Mouse (Mus musculus) Muller cell, postnatal 12 days (primary cell): ENCODE results near the gene Taf8.

ENCODE experiments used
- DNase-seq: peaks from one replicate; pipeline ENCODE4 v3.0.0-alpha.2; 2015; ENCODE audit errors: inconsistent ontology term

Gene Taf8

DNA sequence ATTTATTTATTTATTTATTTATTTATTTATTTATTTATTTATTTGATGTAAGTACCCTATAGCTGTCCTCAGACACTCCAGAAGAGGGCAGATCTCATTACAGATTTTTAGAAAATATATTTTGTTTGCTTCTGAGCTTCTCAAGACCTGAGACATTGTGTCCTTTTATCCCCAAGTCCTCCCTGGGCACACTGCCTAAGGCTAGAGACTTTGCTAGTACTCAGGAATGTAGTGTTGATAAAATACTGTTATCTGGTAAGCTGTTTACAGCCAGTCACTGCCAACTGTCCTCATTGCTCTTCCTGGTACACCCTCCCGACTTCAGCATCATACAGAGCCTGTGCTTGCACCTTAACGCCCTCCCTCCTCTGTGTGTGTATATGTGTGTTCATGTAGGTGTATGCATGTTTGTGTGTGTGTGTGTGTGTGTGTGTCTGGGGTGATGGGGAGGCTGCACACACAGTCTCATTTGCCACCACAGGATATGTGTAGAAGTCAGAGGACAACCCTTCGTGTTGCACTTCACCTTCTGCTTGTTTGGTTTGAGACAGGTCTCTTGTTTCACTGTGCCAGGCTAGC is 42.7 kb downstream of the Taf8 start:
- DNase-seq, result no peak

DNA sequence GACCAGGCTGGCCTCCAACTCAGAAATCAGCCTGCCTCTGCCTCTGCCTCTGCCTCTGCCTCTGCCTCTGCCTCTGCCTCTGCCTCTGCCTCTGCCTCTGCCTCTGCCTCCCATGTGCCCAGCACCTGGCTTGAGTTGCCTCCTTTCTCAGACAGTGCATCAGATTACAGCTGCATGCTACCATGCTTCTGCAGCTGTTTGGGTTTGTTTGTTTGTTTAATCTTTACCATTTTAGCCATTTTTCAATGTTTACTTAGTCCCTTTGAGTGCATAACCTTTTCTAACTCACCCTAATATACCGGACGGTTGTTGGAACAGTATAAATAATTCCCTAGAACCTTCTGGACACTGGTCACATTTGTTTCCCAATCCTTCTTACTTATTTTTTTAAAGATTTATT is 43.2 kb downstream of the Taf8 start:
- DNase-seq, result no peak

- no peak for DNase-seq
Measured at GRCm38 (mm10) chr17:47458310-47458709, 43.8 kb downstream of the Taf8 start.

DNA sequence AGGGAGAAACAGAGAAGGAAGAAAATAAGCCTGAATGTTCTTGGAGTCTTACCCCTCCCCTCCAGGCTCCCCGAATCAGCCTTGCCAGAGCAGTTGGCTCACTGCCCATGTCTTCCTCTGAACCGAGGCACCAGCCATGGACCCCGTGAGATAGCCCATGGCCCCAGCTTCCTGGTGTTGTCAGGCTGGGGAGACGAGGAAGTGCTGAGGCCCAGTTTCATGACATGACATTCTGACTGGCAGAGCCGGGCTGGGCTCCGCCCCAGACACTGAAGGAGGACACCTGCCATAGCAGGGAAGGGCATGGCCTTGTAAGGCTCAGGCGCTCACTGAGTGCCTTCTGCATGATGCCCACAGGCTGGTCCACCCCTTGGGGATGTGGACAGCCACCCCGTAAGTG is 47.4 kb downstream of the Taf8 start:
- no peak for DNase-seq

- DNase-seq, result no peak
Measured at GRCm38 (mm10) chr17:47452886-47453285, 49.2 kb downstream of the Taf8 start.

GRCm38 (mm10) chr17:47450880-47451565 is 51.1 kb downstream of the Taf8 start:
- no peak for DNase-seq

- no peak for DNase-seq
Measured at GRCm38 (mm10) chr17:47450239-47450638, 51.9 kb downstream of the Taf8 start.

DNA sequence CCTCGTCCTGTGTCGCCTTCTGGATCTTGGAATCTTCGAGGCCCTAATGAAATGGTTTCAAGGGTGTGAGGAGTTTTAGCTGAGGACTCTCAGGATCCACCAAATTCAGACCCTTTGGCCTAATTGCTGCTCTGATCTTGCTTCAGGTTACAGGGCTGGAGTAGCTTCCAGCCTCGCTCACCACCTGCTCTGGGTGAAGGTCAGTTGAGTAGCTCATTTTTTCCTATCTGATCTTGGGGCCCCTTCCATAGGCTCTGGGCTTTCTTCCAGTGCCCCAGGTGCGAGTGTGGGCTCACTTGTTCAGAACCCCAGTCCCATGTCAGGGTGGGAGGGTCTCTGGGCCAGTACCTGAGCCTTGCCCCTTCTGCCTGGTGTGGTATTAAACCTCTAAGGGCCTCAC is 52.7 kb downstream of the Taf8 start:
- no peak for DNase-seq

DNA sequence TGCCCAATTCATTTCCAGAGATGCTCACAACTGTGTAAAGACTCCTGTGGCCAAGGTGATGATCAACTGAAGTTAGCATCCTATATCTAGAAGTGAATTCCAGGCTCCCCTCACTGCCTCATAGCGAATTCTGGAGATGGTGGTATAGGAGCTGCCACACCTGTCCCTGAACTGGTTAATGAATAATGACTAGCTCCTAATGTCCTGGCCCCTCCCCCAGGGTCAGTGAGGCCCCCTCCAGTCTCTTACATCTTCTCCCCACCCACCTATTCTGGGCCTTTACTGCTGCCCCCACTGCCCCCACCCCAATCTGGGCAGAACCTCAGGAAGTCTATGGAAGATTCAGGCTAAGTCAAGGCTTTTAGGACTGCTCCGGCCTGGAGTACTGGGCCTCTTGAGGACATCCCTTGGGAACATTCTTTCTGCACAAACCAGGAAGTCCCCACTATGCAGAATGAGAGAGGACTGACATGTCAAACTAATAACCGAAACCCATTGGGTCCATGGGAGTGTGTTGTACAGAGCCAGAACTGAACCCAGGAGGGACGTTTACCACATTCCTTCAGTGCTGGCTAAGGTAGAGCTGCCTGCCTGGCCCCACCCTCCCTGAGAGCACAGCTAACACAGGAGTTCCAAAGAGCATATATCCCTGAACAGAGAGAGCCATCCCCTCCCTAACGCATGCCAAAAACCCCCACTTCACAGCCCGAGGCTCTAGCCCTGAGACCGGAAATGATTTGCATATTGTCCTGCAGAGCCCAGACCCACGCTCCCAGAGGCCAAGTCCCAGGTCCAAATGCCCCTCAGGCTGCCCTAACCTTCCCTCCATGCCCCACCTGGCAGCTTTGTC is 53.3 kb downstream of the Taf8 start:
- DNase-seq, result no peak

- no peak for DNase-seq
Measured at GRCm38 (mm10) chr17:47446561-47446960, 55.5 kb downstream of the Taf8 start.

DNA sequence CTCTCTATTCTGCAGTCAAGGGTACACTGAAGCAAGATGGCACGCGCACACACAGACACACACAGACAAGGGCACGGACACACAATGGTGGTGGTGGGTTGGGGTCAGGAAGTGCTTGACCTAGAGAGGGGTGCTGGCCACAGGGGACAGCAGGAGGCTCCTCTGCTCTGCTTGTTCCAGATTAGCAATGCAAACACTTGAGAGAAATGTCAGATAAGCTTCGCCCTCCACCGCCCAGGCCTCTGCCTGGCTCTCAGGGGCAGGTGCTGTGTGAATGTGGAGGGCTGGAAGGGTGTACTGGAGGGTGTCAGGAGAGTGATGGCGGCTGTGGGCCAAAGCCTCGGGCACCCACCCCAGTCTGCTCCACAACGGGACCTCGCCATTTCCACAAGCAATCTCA is 56.1 kb downstream of the Taf8 start:
- DNase-seq, result no peak

DNA sequence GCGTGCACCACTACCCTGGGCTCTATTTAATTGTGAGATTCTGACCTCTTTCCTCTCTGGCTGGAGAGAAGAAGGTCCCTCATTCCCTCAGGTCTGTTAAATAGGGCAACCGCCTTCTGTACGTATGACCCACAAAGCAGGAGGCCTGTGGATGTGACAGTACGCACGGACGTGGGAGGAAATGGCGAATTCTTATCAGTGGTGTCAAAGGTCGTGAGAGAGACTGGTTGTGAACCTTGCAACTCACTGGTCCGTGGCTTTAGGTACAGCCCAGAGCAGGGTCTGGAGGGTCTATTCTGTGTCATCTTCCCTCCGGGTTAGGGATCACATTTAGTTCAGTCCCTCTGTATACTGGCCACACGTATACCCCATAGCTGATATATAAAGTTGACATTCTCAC is 56.6 kb downstream of the Taf8 start:
- DNase-seq, result no peak

- DNase-seq, result no peak
Measured at GRCm38 (mm10) chr17:47444113-47444512, 58.0 kb downstream of the Taf8 start.

DNA sequence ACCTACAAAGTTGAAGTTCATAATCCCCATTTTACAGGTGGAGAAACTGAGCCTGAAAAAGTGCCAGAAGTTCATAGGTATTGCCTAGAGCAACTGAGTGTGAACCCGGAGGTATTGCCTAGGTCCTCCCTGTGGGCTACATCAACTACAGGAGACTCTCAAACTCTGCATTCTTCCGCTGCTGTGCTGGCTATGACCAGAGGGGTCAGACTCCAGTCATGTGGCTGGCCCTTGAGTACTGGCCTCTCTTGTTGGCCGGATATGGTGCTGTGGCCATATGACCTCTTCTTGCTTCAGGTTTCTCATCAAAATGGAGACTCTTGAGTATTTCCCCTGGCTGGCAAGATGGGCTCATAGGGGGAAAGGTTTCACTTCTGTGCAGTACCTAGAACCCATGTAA is 59.8 kb downstream of the Taf8 start:
- no peak for DNase-seq

DNA sequence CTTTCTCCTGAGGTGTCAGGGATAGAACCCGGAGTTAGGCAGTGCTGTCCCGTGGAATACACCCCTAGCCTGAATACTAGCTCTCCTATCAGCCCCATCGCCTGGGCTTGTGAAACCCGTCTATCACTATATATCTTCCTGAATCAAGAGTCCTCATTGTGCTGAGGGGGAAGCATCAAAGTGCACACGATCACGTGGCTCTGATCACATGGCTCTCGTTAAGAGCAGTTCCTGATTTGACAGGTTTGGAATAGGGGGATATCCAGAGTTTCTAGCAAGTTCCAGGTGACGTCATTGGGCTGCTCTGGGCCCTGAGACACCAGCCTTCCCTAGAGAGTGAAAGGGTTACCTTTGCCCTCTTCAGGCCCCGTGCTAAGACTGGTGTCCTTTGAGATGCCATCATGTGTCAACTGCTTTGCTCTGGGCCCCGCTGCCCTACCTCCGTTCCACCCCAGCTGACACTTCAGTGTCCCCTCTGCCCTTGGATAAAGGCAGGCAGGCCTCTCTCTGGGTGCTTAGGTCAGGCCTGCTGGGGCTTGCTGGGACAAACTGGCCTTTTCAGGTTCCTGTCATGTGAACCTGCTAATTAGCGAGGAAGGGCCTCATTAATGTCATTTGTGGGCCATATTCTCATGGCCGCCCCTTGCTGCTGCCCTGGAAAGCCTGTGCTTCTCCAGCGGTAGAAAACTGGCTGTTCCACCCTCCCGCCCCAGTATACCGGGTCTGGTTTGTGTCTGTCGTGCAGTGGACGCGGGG is 60.6 kb downstream of the Taf8 start:
- DNase-seq, result no peak

DNA sequence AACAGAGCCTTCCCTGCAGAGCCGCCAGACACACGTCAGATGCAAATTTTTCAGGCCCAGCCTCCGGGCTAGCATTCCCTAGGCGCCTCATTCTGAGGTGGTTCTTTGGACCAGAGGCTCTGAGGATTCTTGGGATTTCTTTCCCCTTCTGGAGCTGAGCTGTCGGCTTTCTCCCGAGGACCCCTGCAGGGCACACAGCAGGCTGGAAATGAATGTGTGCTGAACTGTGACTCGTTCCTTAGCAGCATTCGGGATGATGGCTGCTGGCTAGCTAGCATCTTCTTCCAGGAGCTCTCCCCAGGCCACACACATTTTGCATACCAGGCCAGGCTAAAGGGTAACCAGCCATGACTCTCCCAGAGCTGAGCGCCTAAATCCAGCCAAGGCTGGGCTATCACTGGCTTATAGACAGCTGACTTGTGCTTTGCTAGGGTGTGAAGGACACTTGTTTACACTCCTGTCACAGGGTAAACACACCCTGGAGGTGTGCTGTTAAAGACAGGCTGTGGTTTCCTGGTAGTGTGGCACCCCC is 61.7 kb downstream of the Taf8 start:
- peak; percentile 85 for DNase-seq

- no peak for DNase-seq
Measured at GRCm38 (mm10) chr17:47439396-47440028, 62.6 kb downstream of the Taf8 start.

GRCm38 (mm10) chr17:47438611-47439010 is 63.5 kb downstream of the Taf8 start:
- DNase-seq, result no peak

- DNase-seq, result no peak
Measured at GRCm38 (mm10) chr17:47436907-47437547, 65.1 kb downstream of the Taf8 start, which contains the start of gene 1700001C19Rik. Gene 1700001C19Rik, minus strand, starts transcription at chr17:47437376.

- no peak for DNase-seq
Measured at GRCm38 (mm10) chr17:47436156-47436906, 65.8 kb downstream of the Taf8 start, which contains the start of gene AI661453. Gene AI661453, plus strand, starts transcription at chr17:47436615.
